Mouse (Mus musculus) lung, postnatal 0 days (tissue): ENCODE results near the gene Gm9736. TPM values are rescaled to one million over a fixed set of nuclear protein-coding genes. Genes with fewer than 3 reads are reported as not detected.
"Not testable (repeated sequence)": the region's sequence is repeated elsewhere in the genome, so short reads cannot be mapped to it uniquely, and the experiment has no call there.

ENCODE experiments used
- ATAC-seq: fragments of 200-750 bp; cut with Nextera tagmentation; 2 replicates; pipeline ENCODE4 v1.8.0; 2017; ENCODE audit warnings: moderate library complexity
- DNase-seq: peaks from one replicate; pipeline ENCODE4 v3.0.0-alpha.2; 2016; ENCODE audit warnings: low spot score
- H3K27ac ChIP-seq: fragments of 300-500 bp; sonication (generic); 2 replicates; pipeline ENCODE4 v1.5.1; 2014; ENCODE audit warnings: antibody characterized with exemption, mild to moderate bottlenecking, low read length, mixed read lengths
- H3K27me3 ChIP-seq: fragments of 300-500 bp; sonication (generic); replicated peaks from 2 replicates; pipeline ENCODE4 v1.6.1; 2014; ENCODE audit warnings: low read length, mixed read lengths; ENCODE audit not compliant: insufficient read depth
- H3K36me3 ChIP-seq: fragments of 300-500 bp; sonication (generic); 2 replicates; pipeline ENCODE4 v1.6.1; 2014; ENCODE audit warnings: low read length, mixed read lengths; ENCODE audit not compliant: insufficient read depth
- H3K4me1 ChIP-seq: fragments of 300-500 bp; sonication (generic); 2 replicates; pipeline ENCODE4 v1.6.1; 2014; ENCODE audit warnings: antibody characterized with exemption, low read depth, low read length, mixed read lengths; ENCODE audit not compliant: insufficient read depth
- H3K4me2 ChIP-seq: fragments of 300-500 bp; sonication (generic); replicated peaks from 2 replicates; pipeline ENCODE4 v1.6.1; 2014; ENCODE audit warnings: low read depth, mild to moderate bottlenecking, low read length, moderate library complexity, mixed read lengths
- H3K4me3 ChIP-seq: fragments of 300-500 bp; sonication (generic); 2 replicates; pipeline ENCODE4 v1.5.1; 2014; ENCODE audit warnings: low read depth, low read length
- H3K9ac ChIP-seq: fragments of 300-500 bp; sonication (generic); replicated peaks from 2 replicates; pipeline ENCODE4 v1.6.1; 2014; ENCODE audit warnings: low read depth, mild to moderate bottlenecking
- H3K9me3 ChIP-seq: fragments of 300-500 bp; sonication (generic); 2 replicates; pipeline ENCODE4 v1.6.1; 2016; ENCODE audit warnings: low read length, mixed read lengths
- CTCF ChIP-seq: IDR thresholded peaks from 2 replicates; pipeline ENCODE4 v1.5.1; 2016; ENCODE audit warnings: antibody characterized with exemption, mild to moderate bottlenecking
- EP300 ChIP-seq: IDR thresholded peaks from 2 replicates; pipeline ENCODE4 v1.6.1; 2016; ENCODE audit warnings: antibody characterized with exemption, mild to moderate bottlenecking, control low read depth
- WGBS: fragments of 180-500 bp; shearing (Covaris S2); extraction: QIAGEN DNeasy Blood & Tissue Kit; methylation state at CpG from one replicate; pipeline ENCODE4 v1.1.7; 2014; 5-methylcytosine and 5-hydroxymethylcytosine counted together
- polyA plus RNA-seq: library from polyadenylated mRNA; unstranded; fragments of >200 nt; fragmentation: Nextera tagmentation; extraction: Ambion mirVana; gene quantifications from 2 replicates; pipeline ENCODE4 v1.2.1, GENCODE M21; 2015

Gm9736 gene
- polyA plus RNA-seq, 1 experiment from 2014 or later = not detected

DNA sequence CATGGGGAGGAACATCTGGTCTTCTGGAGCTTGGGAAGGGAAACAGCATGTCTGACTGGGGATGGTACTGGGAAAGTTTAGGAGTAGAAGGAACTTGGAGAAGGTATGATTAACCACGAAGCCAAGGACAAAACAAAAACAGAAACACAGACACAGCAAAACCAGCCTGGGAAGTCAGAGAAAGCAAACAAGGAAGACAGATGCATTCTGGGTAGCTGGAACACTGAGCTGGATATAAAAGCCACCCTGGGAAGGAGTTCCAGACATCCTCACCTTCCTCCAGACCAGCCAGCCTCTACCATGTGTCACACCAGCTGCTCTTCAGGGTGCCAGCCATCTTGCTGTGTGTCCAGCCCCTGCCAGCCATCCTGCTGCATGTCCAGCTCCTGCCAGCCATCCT is 35.6 kb downstream of the Gm9736 start, which contains the start of gene Gm10142:
TSS of gene Gm10142 (plus strand) at position 301 of the 400 bp plus-strand sequence.
- H3K36me3 ChIP-seq = no peaks in the 10 kb centered on the region
- H3K27ac ChIP-seq = no peak within 1 kb of the TSS
- H3K4me2 ChIP-seq = no peak within 1 kb of the TSS
- H3K9ac ChIP-seq = no peak within 1 kb of the TSS
- ATAC-seq (no peak), DNase-seq (no peak)
- no peaks in the 10 kb centered on the region for H3K27me3 ChIP-seq
- H3K4me1 ChIP-seq = no peaks in the 10 kb centered on the region
- H3K4me3 ChIP-seq = no peak within 1 kb of the TSS
- WGBS = 65% methylated on average over 1 of the region's 1 CpGs
- TF ChIP-seq EP300 = no peak
- no peak for TF ChIP-seq CTCF
- no peaks in the 10 kb centered on the region for H3K9me3 ChIP-seq

DNA sequence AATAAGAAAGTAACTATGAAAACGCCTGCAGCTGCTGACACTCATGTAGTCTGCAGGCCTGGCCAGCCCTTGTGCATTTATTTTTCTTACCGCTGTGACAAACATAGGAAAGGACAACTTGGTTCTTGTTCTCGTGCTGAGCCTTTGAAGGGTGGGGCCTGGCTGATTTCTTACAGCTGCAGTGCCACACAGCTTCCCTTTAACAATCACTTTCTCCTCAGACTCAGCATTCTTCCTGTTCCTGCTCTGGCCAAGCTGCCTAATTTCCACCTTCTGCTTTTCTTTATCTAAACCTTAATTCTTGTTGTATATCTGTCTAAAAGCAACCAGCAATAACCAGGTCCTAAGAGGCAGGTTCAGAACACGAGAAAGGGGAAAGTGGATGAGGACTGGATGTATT is 37.4 kb downstream of the Gm9736 start:
- Histone ChIP-seq H3K4me3 (no peak overlapping the region), H3K36me3 (no peaks in the 10 kb centered on the region), H3K27me3 (no peaks in the 10 kb centered on the region), H3K4me1 (no peaks in the 10 kb centered on the region), H3K9me3 (no peaks in the 10 kb centered on the region), H3K9ac (no peak overlapping the region), H3K27ac (no peak overlapping the region), H3K4me2 (no peak overlapping the region)
- TF ChIP-seq EP300 = no peak
- TF ChIP-seq CTCF = no peak
- 45% methylated on average over 4 of the region's 4 CpGs for WGBS
- DNase-seq = no peak
- ATAC-seq = no peak

DNA sequence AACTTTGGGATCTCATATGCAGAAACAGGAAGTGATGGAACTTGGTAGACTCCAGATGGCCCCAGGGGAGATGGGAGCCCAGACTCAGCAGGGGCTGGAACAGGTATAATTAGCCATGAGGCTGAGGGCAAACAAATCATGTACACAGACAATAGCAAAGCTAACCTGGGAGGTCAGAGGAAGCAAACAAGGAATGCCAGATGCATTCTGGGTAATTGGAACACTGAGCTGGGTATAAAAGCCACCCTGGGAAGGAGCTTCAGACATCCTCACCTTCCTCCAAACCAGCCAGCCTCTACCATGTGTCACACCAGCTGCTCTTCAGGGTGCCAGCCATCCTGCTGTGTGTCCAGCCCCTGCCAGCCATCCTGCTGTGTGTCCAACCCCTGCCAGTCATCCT is 40.0 kb downstream of the Gm9736 start, which contains the start of gene Gm10024:
TSS of gene Gm10024 (plus strand) at position 301 of the 400 bp plus-strand sequence.
- H3K27me3 ChIP-seq, H3K9ac ChIP-seq, H3K4me2 ChIP-seq, ATAC-seq, H3K4me3 ChIP-seq, H3K4me1 ChIP-seq, H3K27ac ChIP-seq, H3K9me3 ChIP-seq, DNase-seq, H3K36me3 ChIP-seq: not testable (repeated sequence)

DNA sequence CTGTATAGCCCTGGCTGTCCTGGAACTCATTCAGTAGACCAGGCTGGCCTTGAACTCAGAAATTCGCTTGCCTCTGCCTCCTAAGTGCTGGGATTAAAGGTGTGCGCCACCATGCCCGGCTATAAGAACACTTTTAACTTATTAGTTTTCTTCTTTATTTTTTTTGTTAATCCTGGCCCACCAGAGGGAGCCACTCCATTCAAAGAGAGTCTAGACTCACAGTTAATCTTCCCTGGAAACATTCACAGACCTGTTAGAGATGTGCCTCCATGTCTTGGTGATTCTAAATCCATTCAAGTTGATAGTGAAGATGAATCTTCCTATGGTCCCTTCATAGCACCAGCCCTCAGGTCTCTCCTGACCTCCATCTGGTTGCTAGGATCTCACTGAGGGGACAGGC is 41.3 kb downstream of the Gm9736 start:
- 63% methylated on average over 3 of the region's 3 CpGs for WGBS
- no peaks in the 10 kb centered on the region for H3K27me3 ChIP-seq

DNA sequence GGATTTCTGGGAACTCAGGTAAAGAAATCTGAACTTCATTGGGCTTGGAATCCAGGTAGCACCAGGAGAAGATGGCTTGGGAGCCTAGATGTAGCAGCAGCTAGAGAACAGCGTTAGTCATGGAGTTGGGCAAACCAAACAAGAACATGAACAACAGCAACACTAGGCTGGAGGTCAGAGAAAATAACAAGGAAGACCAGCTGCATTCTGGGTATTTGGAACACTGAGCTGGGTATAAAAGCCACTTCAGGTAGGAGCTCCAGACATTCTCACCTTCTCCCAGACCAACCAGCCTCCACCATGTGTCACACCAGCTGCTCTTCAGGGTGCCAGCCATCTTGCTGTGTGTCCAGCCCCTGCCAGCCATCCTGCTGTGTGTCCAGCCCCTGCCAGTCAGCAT is 44.8 kb downstream of the Gm9736 start, which contains the start of gene Gm10272:
TSS of gene Gm10272 (plus strand) at position 301 of the 400 bp plus-strand sequence.
- Histone ChIP-seq H3K9me3 (no peaks in the 10 kb centered on the region), H3K27ac (no peak within 1 kb of the TSS), H3K4me1 (no peaks in the 10 kb centered on the region), H3K27me3 (no peaks in the 10 kb centered on the region), H3K9ac (no peak within 1 kb of the TSS), H3K4me2 (no peak within 1 kb of the TSS), H3K4me3 (no peak within 1 kb of the TSS), H3K36me3 (no peaks in the 10 kb centered on the region)
- TF ChIP-seq EP300 = no peak
- no peak for TF ChIP-seq CTCF
- no peak for DNase-seq
- 100% methylated on average over 1 of the region's 1 CpGs for WGBS
- no peak for ATAC-seq

More for the DNA sequence above, 41.3 kb downstream of the Gm9736 start:
- no peak overlapping the region for H3K9ac ChIP-seq
- no peak for ATAC-seq
- H3K4me1 ChIP-seq = no peaks in the 10 kb centered on the region
- no peak overlapping the region for H3K4me3 ChIP-seq
- H3K9me3 ChIP-seq = no peaks in the 10 kb centered on the region
- no peak overlapping the region for H3K27ac ChIP-seq
- TF ChIP-seq EP300 (no peak), CTCF (peak; percentile 26)
- no peak for DNase-seq
- H3K36me3 ChIP-seq = no peaks in the 10 kb centered on the region
- no peak overlapping the region for H3K4me2 ChIP-seq

Other genes with a start within 250 kb of the Gm9736 start
- 26.8 and 27.2 TPM in 2 replicates for gene Fam207a, start 235.6 kb downstream of the Gm9736 start, polyA plus RNA-seq
- gene Itgb2, start 221.1 kb downstream of the Gm9736 start, polyA plus RNA-seq = 19.1 and 21.1 TPM in 2 replicates
- 189 and 207 TPM in 2 replicates for gene Pttg1ip, start 169.6 kb downstream of the Gm9736 start, polyA plus RNA-seq
- 185 and 209 TPM in 2 replicates for gene Sumo3, start 145.3 kb downstream of the Gm9736 start, polyA plus RNA-seq
- gene Gm49325, start 145.2 kb downstream of the Gm9736 start, polyA plus RNA-seq = 4.9 and 6.4 TPM in 2 replicates
- 59.8 and 65.6 TPM in 2 replicates for gene Ube2g2, start 129.1 kb downstream of the Gm9736 start, polyA plus RNA-seq
- 0.12 and 0.13 TPM in 2 replicates for gene Tspear, start 64.8 kb downstream of the Gm9736 start, polyA plus RNA-seq
- not detected in 2 replicates for gene Gm19402, start 60.6 kb downstream of the Gm9736 start, polyA plus RNA-seq
- gene Gm9508, start 54.1 kb downstream of the Gm9736 start, polyA plus RNA-seq = not detected in 2 replicates
- gene Gm10272, start 44.7 kb downstream of the Gm9736 start, polyA plus RNA-seq = not detected in 2 replicates
- gene Gm10024, start 39.9 kb downstream of the Gm9736 start, polyA plus RNA-seq = not detected in 2 replicates
- not detected in 2 replicates for gene Gm10142, start 35.5 kb downstream of the Gm9736 start, polyA plus RNA-seq
- not detected in 2 replicates for gene Krtap12-1, start 30.8 kb downstream of the Gm9736 start, polyA plus RNA-seq
- gene Gm10100, start 24.9 kb downstream of the Gm9736 start, polyA plus RNA-seq = not detected in 2 replicates
- not detected in 2 replicates for gene Gm18596, start 8.7 kb downstream of the Gm9736 start, polyA plus RNA-seq
- not detected in 2 replicates for gene Gm3233, start 8.3 kb upstream of the Gm9736 start, polyA plus RNA-seq
- not detected in 2 replicates for gene Gm3238, start 20.0 kb upstream of the Gm9736 start, polyA plus RNA-seq
- not detected in 2 replicates for gene Gm7138, start 25.6 kb upstream of the Gm9736 start, polyA plus RNA-seq
- not detected in 2 replicates for gene Gm3250, start 31.2 kb upstream of the Gm9736 start, polyA plus RNA-seq
- not detected in 2 replicates for gene Gm7137, start 36.8 kb upstream of the Gm9736 start, polyA plus RNA-seq
- not detected in 2 replicates for gene Gm9639, start 43.7 kb upstream of the Gm9736 start, polyA plus RNA-seq
- gene Gm19668, start 47.8 kb upstream of the Gm9736 start, polyA plus RNA-seq = not detected in 2 replicates
- gene Gm9507, start 60.5 kb upstream of the Gm9736 start, polyA plus RNA-seq = not detected in 2 replicates
- gene Gm2696, start 63.3 kb upstream of the Gm9736 start, polyA plus RNA-seq = not detected in 2 replicates
- not detected in 2 replicates for gene Krtap10-4, start 75.7 kb upstream of the Gm9736 start, polyA plus RNA-seq
- not detected in 2 replicates for gene Krtap10-10, start 84.6 kb upstream of the Gm9736 start, polyA plus RNA-seq
- gene Gm36176, start 95.4 kb upstream of the Gm9736 start, polyA plus RNA-seq = not detected in 2 replicates
- not detected in 2 replicates for gene Gm10318, start 101.5 kb upstream of the Gm9736 start, polyA plus RNA-seq
- not detected in 2 replicates for gene Gm3285, start 110.6 kb upstream of the Gm9736 start, polyA plus RNA-seq
- 1.2 and 1.6 TPM in 2 replicates for gene Lrrc3, start 151.2 kb upstream of the Gm9736 start, polyA plus RNA-seq
- 0.52 and 0.74 TPM in 2 replicates for gene Trpm2, start 219.2 kb upstream of the Gm9736 start, polyA plus RNA-seq
- gene 1810043G02Rik, start 227.2 kb upstream of the Gm9736 start, polyA plus RNA-seq = 15.1 and 16.8 TPM in 2 replicates